Mouse (Mus musculus) limb, embryonic 12.5 days (tissue): ENCODE results near the gene Sbds. TPM values are rescaled to one million over a fixed set of nuclear protein-coding genes. Genes with fewer than 3 reads are reported as not detected.
A peak's percentile ranks its signal among the peaks of the same experiment; 100 is the strongest.

Experiments
- ATAC-seq: fragments of 200-750 bp; cut with Nextera tagmentation; 2 replicates; pipeline ENCODE4 v1.8.0; 2017; ENCODE audit warnings: low read depth, moderate TSS enrichment; ENCODE audit not compliant: insufficient number of reproducible peaks, insufficient read depth, low FRiP score, low TSS enrichment
- H3K27ac ChIP-seq: fragments of 300-500 bp; sonication (generic); 2 replicates; pipeline ENCODE4 v1.5.1; 2016; ENCODE audit warnings: mild to moderate bottlenecking, moderate library complexity
- H3K27me3 ChIP-seq: fragments of 300-500 bp; sonication (generic); 2 replicates; pipeline ENCODE4 v1.6.1; 2016; ENCODE audit warnings: mild to moderate bottlenecking, moderate library complexity
- H3K36me3 ChIP-seq: fragments of 300-500 bp; sonication (generic); 2 replicates; pipeline ENCODE4 v1.6.1; 2016; ENCODE audit warnings: mild to moderate bottlenecking, moderate library complexity
- H3K4me1 ChIP-seq: fragments of 300-500 bp; sonication (generic); replicated peaks from 2 replicates; pipeline ENCODE4 v1.6.1; 2016
- H3K4me2 ChIP-seq: fragments of 300-500 bp; sonication (generic); 2 replicates; pipeline ENCODE4 v1.6.1; 2016; ENCODE audit warnings: mild to moderate bottlenecking, moderate library complexity
- H3K4me3 ChIP-seq: fragments of 300-500 bp; sonication (generic); replicated peaks from 2 replicates; pipeline ENCODE4 v1.5.1; 2016; ENCODE audit warnings: mild to moderate bottlenecking
- H3K9ac ChIP-seq: fragments of 300-500 bp; sonication (generic); replicated peaks from 2 replicates; pipeline ENCODE4 v1.6.1; 2016; ENCODE audit warnings: mild to moderate bottlenecking, moderate library complexity
- H3K9me3 ChIP-seq: fragments of 300-500 bp; sonication (generic); 2 replicates; pipeline ENCODE4 v1.6.1; 2016; ENCODE audit warnings: mild to moderate bottlenecking, moderate library complexity
- WGBS: fragments of 180-500 bp; shearing (Covaris S2); methylation state at CpG from one replicate; pipeline ENCODE4 v1.1.7; 2016; 5-methylcytosine and 5-hydroxymethylcytosine counted together
- polyA plus RNA-seq: library from polyadenylated mRNA; unstranded; fragments of >200 nt; fragmentation: Nextera tagmentation; extraction: Ambion mirVana; gene quantifications from 2 replicates; pipeline ENCODE4 v1.2.1, GENCODE M21; 2016

Gene Sbds
- polyA plus RNA-seq, 1 experiment from 2014 or later, result 64.8 TPM

- no peak overlapping the region for H3K4me3 ChIP-seq
- H3K4me2 ChIP-seq, result no peak overlapping the region
- no peak overlapping the region for H3K9ac ChIP-seq
- H3K36me3 ChIP-seq, result peaks cover 91% of the 10 kb centered on the region
- H3K4me1 ChIP-seq, result no peaks in the 10 kb centered on the region
- ATAC-seq, result no peak
- 0 out of 2 replicates have a peak, but pooled peaks cover 4% of the 10 kb centered on the region for H3K9me3 ChIP-seq
- H3K27ac ChIP-seq, result no peak overlapping the region
- H3K27me3 ChIP-seq, result no peaks in the 10 kb centered on the region
- 95% methylated on average over 9 of the region's 9 CpGs for WGBS
Measured at GRCm38 (mm10) chr5:130283079-130283732, 27.9 kb upstream of the Sbds start.

GRCm38 (mm10) chr5:130278011-130278472, 22.7 kb upstream of the Sbds start:
- WGBS, result 88% methylated on average over 7 of the region's 7 CpGs
- H3K4me3 ChIP-seq, result no peak overlapping the region
- no peak for ATAC-seq
- H3K9me3 ChIP-seq, result no peaks in the 10 kb centered on the region
- H3K27me3 ChIP-seq, result no peaks in the 10 kb centered on the region
- no peak overlapping the region for H3K4me2 ChIP-seq
- peaks cover 88% of the 10 kb centered on the region for H3K36me3 ChIP-seq
- H3K27ac ChIP-seq, result no peak overlapping the region
- no peak overlapping the region for H3K9ac ChIP-seq
- no peaks in the 10 kb centered on the region for H3K4me1 ChIP-seq

- no peak overlapping the region for H3K9ac ChIP-seq
- H3K9me3 ChIP-seq, result no peaks in the 10 kb centered on the region; the same call in 1 of the 2 replicates
- no peaks in the 10 kb centered on the region for H3K27me3 ChIP-seq
- H3K4me3 ChIP-seq, result no peak overlapping the region
- no peak overlapping the region for H3K27ac ChIP-seq
- ATAC-seq, result no peak
- no peaks in the 10 kb centered on the region for H3K4me1 ChIP-seq
- H3K4me2 ChIP-seq, result no peak overlapping the region
- 58% methylated on average over 4 of the region's 4 CpGs for WGBS
- H3K36me3 ChIP-seq, result peaks cover 89% of the 10 kb centered on the region
Measured at GRCm38 (mm10) chr5:130275509-130275908, 20.2 kb upstream of the Sbds start.

GRCm38 (mm10) chr5:130273046-130273445, 17.7 kb upstream of the Sbds start:
- no peak for ATAC-seq
- H3K9me3 ChIP-seq, result no peaks in the 10 kb centered on the region; the same call in 1 of the 2 replicates
- H3K27ac ChIP-seq, result no peak overlapping the region
- no peaks in the 10 kb centered on the region for H3K4me1 ChIP-seq
- no peaks in the 10 kb centered on the region for H3K27me3 ChIP-seq
- no peak overlapping the region for H3K9ac ChIP-seq
- H3K4me2 ChIP-seq, result no peak overlapping the region
- H3K4me3 ChIP-seq, result no peak overlapping the region
- peaks cover 89% of the 10 kb centered on the region for H3K36me3 ChIP-seq
- WGBS, result 94% methylated on average over 6 of the region's 6 CpGs

- H3K4me1 ChIP-seq, result no peaks in the 10 kb centered on the region
- no peaks in the 10 kb centered on the region for H3K27me3 ChIP-seq
- H3K9me3 ChIP-seq, result no peaks in the 10 kb centered on the region; the same call in 1 of the 2 replicates
- H3K27ac ChIP-seq, result no peak overlapping the region
- ATAC-seq, result no peak
- 94% methylated on average over 1 of the region's 1 CpGs for WGBS
- H3K36me3 ChIP-seq, result peaks cover 89% of the 10 kb centered on the region
- H3K9ac ChIP-seq, result no peak overlapping the region
- H3K4me3 ChIP-seq, result no peak overlapping the region
- H3K4me2 ChIP-seq, result no peak overlapping the region
Measured at GRCm38 (mm10) chr5:130272344-130272743, 17.0 kb upstream of the Sbds start.

GRCm38 (mm10) chr5:130268976-130269375, 13.6 kb upstream of the Sbds start:
- Histone ChIP-seq H3K4me3 (no peak overlapping the region), H3K27me3 (no peaks in the 10 kb centered on the region), H3K4me2 (no peak overlapping the region), H3K4me1 (no peaks in the 10 kb centered on the region), H3K27ac (no peak overlapping the region), H3K9ac (no peak overlapping the region), H3K36me3 (peaks cover 90% of the 10 kb centered on the region), H3K9me3 (no peaks in the 10 kb centered on the region; the same call in 1 of the 2 replicates)
- ATAC-seq, result no peak
- 83% methylated on average over 11 of the region's 11 CpGs for WGBS

GRCm38 (mm10) chr5:130267316-130267715, 12.0 kb upstream of the Sbds start:
- Histone ChIP-seq H3K4me2 (no peak overlapping the region), H3K27ac (no peak overlapping the region), H3K27me3 (no peaks in the 10 kb centered on the region), H3K4me1 (no peaks in the 10 kb centered on the region), H3K36me3 (peaks cover 91% of the 10 kb centered on the region), H3K9ac (no peak overlapping the region), H3K9me3 (no peaks in the 10 kb centered on the region; the same call in 1 of the 2 replicates), H3K4me3 (no peak overlapping the region)
- no peak for ATAC-seq
- WGBS, result 97% methylated on average over 1 of the region's 1 CpGs

GRCm38 (mm10) chr5:130266651-130267050, 11.3 kb upstream of the Sbds start:
- 87% methylated on average over 7 of the region's 7 CpGs for WGBS
- no peak for ATAC-seq

GRCm38 (mm10) chr5:130264433-130265005, 9.2 kb upstream of the Sbds start:
- peaks cover 74% of the 10 kb centered on the region for H3K36me3 ChIP-seq
- H3K4me3 ChIP-seq, result no peak overlapping the region
- no peaks in the 10 kb centered on the region for H3K4me1 ChIP-seq
- no peak overlapping the region for H3K4me2 ChIP-seq
- no peak for ATAC-seq
- no peaks in the 10 kb centered on the region for H3K9me3 ChIP-seq
- no peak overlapping the region for H3K27ac ChIP-seq
- 89% methylated on average over 6 of the region's 6 CpGs for WGBS
- H3K27me3 ChIP-seq, result no peaks in the 10 kb centered on the region
- no peak overlapping the region for H3K9ac ChIP-seq

More at GRCm38 (mm10) chr5:130266651-130267050, 11.3 kb upstream of the Sbds start:
- Histone ChIP-seq H3K9me3 (no peaks in the 10 kb centered on the region), H3K36me3 (peaks cover 88% of the 10 kb centered on the region), H3K4me2 (no peak overlapping the region), H3K4me3 (no peak overlapping the region), H3K27me3 (no peaks in the 10 kb centered on the region), H3K9ac (no peak overlapping the region), H3K4me1 (no peaks in the 10 kb centered on the region), H3K27ac (no peak overlapping the region)

- ATAC-seq, result no peak
- Histone ChIP-seq H3K9ac (no peak overlapping the region), H3K9me3 (no peaks in the 10 kb centered on the region), H3K27me3 (no peaks in the 10 kb centered on the region), H3K4me2 (no peak overlapping the region), H3K4me1 (no peaks in the 10 kb centered on the region), H3K4me3 (no peak overlapping the region), H3K27ac (no peak overlapping the region), H3K36me3 (peaks cover 70% of the 10 kb centered on the region)
- 79% methylated on average over 11 of the region's 11 CpGs for WGBS
Measured at GRCm38 (mm10) chr5:130263454-130263853, 8.1 kb upstream of the Sbds start.

- H3K27me3 ChIP-seq, result no peaks in the 10 kb centered on the region
- H3K4me3 ChIP-seq, result peak overlapping the region; percentile 68
- H3K4me1 ChIP-seq, result peaks cover 13% of the 10 kb centered on the region
- peaks cover 30% of the 10 kb centered on the region for H3K36me3 ChIP-seq
- H3K9me3 ChIP-seq, result no peaks in the 10 kb centered on the region
- peak overlapping the region; percentile 70 for H3K9ac ChIP-seq
- WGBS, result 12% methylated on average over 8 of the region's 8 CpGs
- peak overlapping the region; percentile 68 for H3K4me2 ChIP-seq
- H3K27ac ChIP-seq, result peak overlapping the region; percentile 79; the same call in 1 of the 2 replicates
- no peak for ATAC-seq
Measured at GRCm38 (mm10) chr5:130257303-130257702, 2.0 kb upstream of the Sbds start.
